Mouse (Mus musculus): Measurements from ENCODE around the gene March1. TPM values are rescaled to one million over a fixed set of nuclear protein-coding genes. Genes with fewer than 3 reads are reported as not detected.

The March1 gene
- total RNA-seq (2021): 1.4 and 5.3 TPM in 2 replicates
- long read RNA-seq, experiment 1, partial matches to known transcripts: 0 of 2 reads
- long read RNA-seq, experiment 1, other reads (novel, unspliced or antisense): 1 of 2 reads
- long read RNA-seq, experiment 2, partial matches to known transcripts: 0 of 3 reads
- long read RNA-seq, experiment 2, other reads (novel, unspliced or antisense): 0 of 3 reads

GRCm38 (mm10) chr8:65617871-65618751 is at the start of gene March1:
March1 (plus strand) TSS chr8:65617900.
- no peak for DNase-seq

GRCm38 (mm10) chr8:65586909-65587308 is 30.8 kb upstream of the March1 start:
- no peak for DNase-seq

- no peak for DNase-seq
These were observed 14.5 kb upstream of the March1 start for GRCm38 (mm10) chr8:65603241-65603640.

GRCm38 (mm10) chr8:65609509-65609908 is 8.2 kb upstream of the March1 start:
- no peak for DNase-seq

- DNase-seq: no peak
These were observed 1.3 kb downstream of the March1 start for GRCm38 (mm10) chr8:65618966-65619365.

GRCm38 (mm10) chr8:65644931-65645330 is 27.2 kb downstream of the March1 start:
- DNase-seq: no peak

GRCm38 (mm10) chr8:65645502-65645901 is 27.8 kb downstream of the March1 start:
- no peak for DNase-seq

- no peak for DNase-seq
These were observed 28.2 kb downstream of the March1 start for GRCm38 (mm10) chr8:65645945-65646344.

- no peak for DNase-seq
These were observed 38.2 kb downstream of the March1 start for GRCm38 (mm10) chr8:65655924-65656323.

- DNase-seq: no peak
These were observed 44.2 kb downstream of the March1 start for GRCm38 (mm10) chr8:65661885-65662284.

- no peak for DNase-seq
These were observed 48.1 kb downstream of the March1 start for GRCm38 (mm10) chr8:65665786-65666185.

GRCm38 (mm10) chr8:65743066-65743465 is 125.4 kb downstream of the March1 start:
- no peak for DNase-seq

- DNase-seq: no peak
These were observed 158.1 kb downstream of the March1 start for GRCm38 (mm10) chr8:65775815-65776214.

GRCm38 (mm10) chr8:65781156-65781555 is 163.5 kb downstream of the March1 start:
- no peak for DNase-seq

- no peak for DNase-seq
These were observed 195.3 kb downstream of the March1 start for GRCm38 (mm10) chr8:65812971-65813370.

- no peak for DNase-seq
These were observed 304.8 kb downstream of the March1 start for GRCm38 (mm10) chr8:65922294-65923019.

GRCm38 (mm10) chr8:65956948-65957347 is 339.2 kb downstream of the March1 start:
- DNase-seq: no peak

- no peak for DNase-seq
These were observed 339.8 kb downstream of the March1 start for GRCm38 (mm10) chr8:65957492-65957891.

- DNase-seq: no peak
These were observed 349.0 kb downstream of the March1 start for GRCm38 (mm10) chr8:65966502-65967222.

- DNase-seq: no peak
These were observed 349.6 kb downstream of the March1 start for GRCm38 (mm10) chr8:65967223-65967778.

- no peak for DNase-seq
These were observed 359.2 kb downstream of the March1 start for GRCm38 (mm10) chr8:65976905-65977304.

- no peak for DNase-seq
These were observed 364.3 kb downstream of the March1 start for GRCm38 (mm10) chr8:65982039-65982438.

Data from adrenal gland, postnatal 14 days (tissue).